Mouse (Mus musculus) intestine, embryonic 16.5 days (tissue): ENCODE results near the gene Pold2. TPM values are rescaled to one million over a fixed set of nuclear protein-coding genes. Genes with fewer than 3 reads are reported as not detected.

Source experiments
- ATAC-seq: fragments of 200-750 bp; cut with Nextera tagmentation; 2 replicates; pipeline ENCODE4 v1.8.0; 2017; ENCODE audit warnings: moderate TSS enrichment, moderate library complexity
- H3K27ac ChIP-seq: fragments of 300-500 bp; sonication (generic); 2 replicates; pipeline ENCODE4 v1.5.1; 2014; ENCODE audit warnings: mild to moderate bottlenecking, low read length
- H3K27me3 ChIP-seq: fragments of 300-500 bp; sonication (generic); replicated peaks from 2 replicates; pipeline ENCODE4 v1.6.1; 2014; ENCODE audit warnings: low read length, control low read depth, mixed read lengths; ENCODE audit not compliant: control insufficient read depth, insufficient read depth
- H3K36me3 ChIP-seq: fragments of 300-500 bp; sonication (generic); 2 replicates; pipeline ENCODE4 v1.6.1; 2014; ENCODE audit warnings: low read length, control low read depth; ENCODE audit not compliant: control insufficient read depth, insufficient read depth
- H3K4me1 ChIP-seq: fragments of 300-500 bp; sonication (generic); 2 replicates; pipeline ENCODE4 v1.6.1; 2014; ENCODE audit warnings: low read length, control low read depth, mixed read lengths; ENCODE audit not compliant: control insufficient read depth, insufficient read depth
- H3K4me2 ChIP-seq: fragments of 300-500 bp; sonication (generic); 2 replicates; pipeline ENCODE4 v1.6.1; 2014; ENCODE audit warnings: low read depth, low read length, control low read depth
- H3K4me3 ChIP-seq: fragments of 300-500 bp; sonication (generic); 2 replicates; pipeline ENCODE4 v1.5.1; 2014; ENCODE audit warnings: mild to moderate bottlenecking, low read length
- H3K9ac ChIP-seq: fragments of 300-500 bp; sonication (generic); 2 replicates; pipeline ENCODE4 v1.6.1; 2014; ENCODE audit warnings: low read depth, low read length
- H3K9me3 ChIP-seq: fragments of 300-500 bp; sonication (generic); 2 replicates; pipeline ENCODE4 v1.6.1; 2016; ENCODE audit warnings: low read length, control low read depth; ENCODE audit not compliant: control insufficient read depth
- WGBS: fragments of 180-500 bp; shearing (Covaris S2); extraction: QIAGEN DNeasy Blood & Tissue Kit; methylation state at CpG from one replicate; pipeline ENCODE4 v1.1.7; 2014; 5-methylcytosine and 5-hydroxymethylcytosine counted together
- polyA plus RNA-seq: library from polyadenylated mRNA; unstranded; fragments of >200 nt; fragmentation: Nextera tagmentation; extraction: Ambion mirVana; gene quantifications from 2 replicates; pipeline ENCODE4 v1.2.1, GENCODE M21; 2015

The Pold2 gene
- polyA plus RNA-seq, 1 experiment from 2014 or later, result 141 TPM

GRCm38 (mm10) chr11:5901950-5902349 lies 23.9 kb upstream of the Pold2 start:
- peak; percentile 80 for ATAC-seq
- no peaks in the 10 kb centered on the region for H3K36me3 ChIP-seq
- peaks cover 36% of the 10 kb centered on the region for H3K4me1 ChIP-seq
- no peaks in the 10 kb centered on the region for H3K9me3 ChIP-seq
- H3K4me2 ChIP-seq, result peak overlapping the region; percentile 80
- WGBS, result under 1% methylated on average over 32 of the region's 32 CpGs
- peak overlapping the region; percentile 46 for H3K4me3 ChIP-seq
- peak overlapping the region; percentile 70 for H3K27ac ChIP-seq
- no peaks in the 10 kb centered on the region for H3K27me3 ChIP-seq
- H3K9ac ChIP-seq, result peak overlapping the region; percentile 64

GRCm38 (mm10) chr11:5901320-5901719 lies 23.2 kb upstream of the Pold2 start:
- Histone ChIP-seq H3K4me2 (peak overlapping the region; percentile 80), H3K4me3 (peak overlapping the region; percentile 46), H3K27me3 (no peaks in the 10 kb centered on the region), H3K9ac (peak overlapping the region; percentile 64), H3K36me3 (no peaks in the 10 kb centered on the region), H3K27ac (peak overlapping the region; percentile 70), H3K9me3 (no peaks in the 10 kb centered on the region), H3K4me1 (peaks cover 40% of the 10 kb centered on the region)
- no peak for ATAC-seq
- 24% methylated on average over 3 of the region's 3 CpGs for WGBS

- no peaks in the 10 kb centered on the region for H3K27me3 ChIP-seq
- peaks cover 54% of the 10 kb centered on the region for H3K4me1 ChIP-seq
- no peaks in the 10 kb centered on the region for H3K36me3 ChIP-seq
- no peak overlapping the region for H3K4me2 ChIP-seq
- ATAC-seq, result no peak
- no peak overlapping the region for H3K9ac ChIP-seq
- no peaks in the 10 kb centered on the region for H3K9me3 ChIP-seq
- 93% methylated on average over 10 of the region's 10 CpGs for WGBS
- no peak overlapping the region for H3K27ac ChIP-seq
- H3K4me3 ChIP-seq, result no peak overlapping the region
Observed at GRCm38 (mm10) chr11:5899286-5899685, 21.2 kb upstream of the Pold2 start.

- Histone ChIP-seq H3K4me2 (peak within 1 kb of the TSS; percentile 39), H3K27me3 (no peaks in the 10 kb centered on the region), H3K9me3 (no peaks in the 10 kb centered on the region), H3K36me3 (no peaks in the 10 kb centered on the region), H3K27ac (no peak within 1 kb of the TSS; the same call in 1 of the 2 replicates), H3K4me1 (peaks cover 61% of the 10 kb centered on the region), H3K9ac (peak within 1 kb of the TSS; percentile 38), H3K4me3 (peak within 1 kb of the TSS; percentile 24)
- no peak for ATAC-seq
- WGBS, result 46% methylated on average over 5 of the region's 5 CpGs
Observed at GRCm38 (mm10) chr11:5898531-5898930, 20.4 kb upstream of the Pold2 start, which contains the start of gene Myl7. Myl7 (minus strand) TSS chr11:5898782.

- 27% methylated on average over 10 of the region's 10 CpGs for WGBS
- Histone ChIP-seq H3K9me3 (no peaks in the 10 kb centered on the region), H3K4me2 (peak overlapping the region; percentile 39), H3K4me1 (peaks cover 66% of the 10 kb centered on the region), H3K36me3 (no peaks in the 10 kb centered on the region), H3K9ac (peak overlapping the region; percentile 38), H3K27ac (no peak overlapping the region; the same call in 1 of the 2 replicates), H3K4me3 (peak overlapping the region; percentile 24), H3K27me3 (no peaks in the 10 kb centered on the region)
- no peak for ATAC-seq
Observed at GRCm38 (mm10) chr11:5897839-5898238, 19.7 kb upstream of the Pold2 start.

GRCm38 (mm10) chr11:5897230-5897629 lies 19.1 kb upstream of the Pold2 start:
- Histone ChIP-seq H3K9me3 (no peaks in the 10 kb centered on the region), H3K36me3 (no peaks in the 10 kb centered on the region), H3K4me1 (peaks cover 71% of the 10 kb centered on the region), H3K4me2 (peak overlapping the region; percentile 39), H3K27me3 (no peaks in the 10 kb centered on the region), H3K4me3 (peak overlapping the region; percentile 24), H3K9ac (peak overlapping the region; percentile 38), H3K27ac (no peak overlapping the region; the same call in 1 of the 2 replicates)
- WGBS, result 20% methylated on average over 16 of the region's 16 CpGs
- ATAC-seq, result peak; percentile 31; the same call in 1 of the 2 replicates

- ATAC-seq, result no peak
- Histone ChIP-seq H3K9me3 (no peaks in the 10 kb centered on the region), H3K36me3 (no peaks in the 10 kb centered on the region), H3K27ac (peak overlapping the region; percentile 25; the same call in 1 of the 2 replicates), H3K27me3 (no peaks in the 10 kb centered on the region), H3K4me3 (no peak overlapping the region), H3K9ac (no peak overlapping the region), H3K4me1 (peaks cover 63% of the 10 kb centered on the region), H3K4me2 (no peak overlapping the region)
- WGBS, result 71% methylated on average over 6 of the region's 6 CpGs
Observed at GRCm38 (mm10) chr11:5893807-5894206, 15.7 kb upstream of the Pold2 start.

- ATAC-seq, result peak; percentile 72
- H3K27ac ChIP-seq, result peak overlapping the region; percentile 67
- 28% methylated on average over 4 of the region's 4 CpGs for WGBS
Observed at GRCm38 (mm10) chr11:5892810-5893368, 14.8 kb upstream of the Pold2 start.

GRCm38 (mm10) chr11:5892151-5892591 lies 14.1 kb upstream of the Pold2 start:
- 0 out of 2 replicates have a peak overlapping the region, but pooled peaks have one; percentile 12 for H3K9ac ChIP-seq
- H3K4me2 ChIP-seq, result no peak overlapping the region
- no peak for ATAC-seq
- H3K9me3 ChIP-seq, result no peaks in the 10 kb centered on the region
- no peak overlapping the region for H3K4me3 ChIP-seq
- H3K27me3 ChIP-seq, result no peaks in the 10 kb centered on the region
- no peaks in the 10 kb centered on the region for H3K36me3 ChIP-seq
- WGBS, result 31% methylated on average over 8 of the region's 8 CpGs
- peaks cover 46% of the 10 kb centered on the region for H3K4me1 ChIP-seq
- peak overlapping the region; percentile 67 for H3K27ac ChIP-seq

More at GRCm38 (mm10) chr11:5892810-5893368, 14.8 kb upstream of the Pold2 start:
- Histone ChIP-seq H3K9me3 (no peaks in the 10 kb centered on the region), H3K27me3 (no peaks in the 10 kb centered on the region), H3K36me3 (no peaks in the 10 kb centered on the region), H3K4me1 (peaks cover 54% of the 10 kb centered on the region), H3K4me2 (no peak overlapping the region), H3K4me3 (no peak overlapping the region), H3K9ac (0 out of 2 replicates have a peak overlapping the region, but pooled peaks have one; percentile 12)
